Mouse (Mus musculus) lung, postnatal 10 days (tissue): ENCODE results near the gene Sar1a.

Source experiments
- DNase-seq: peaks from one replicate; pipeline ENCODE4 v3.0.0; 2021

The Sar1a gene

DNA sequence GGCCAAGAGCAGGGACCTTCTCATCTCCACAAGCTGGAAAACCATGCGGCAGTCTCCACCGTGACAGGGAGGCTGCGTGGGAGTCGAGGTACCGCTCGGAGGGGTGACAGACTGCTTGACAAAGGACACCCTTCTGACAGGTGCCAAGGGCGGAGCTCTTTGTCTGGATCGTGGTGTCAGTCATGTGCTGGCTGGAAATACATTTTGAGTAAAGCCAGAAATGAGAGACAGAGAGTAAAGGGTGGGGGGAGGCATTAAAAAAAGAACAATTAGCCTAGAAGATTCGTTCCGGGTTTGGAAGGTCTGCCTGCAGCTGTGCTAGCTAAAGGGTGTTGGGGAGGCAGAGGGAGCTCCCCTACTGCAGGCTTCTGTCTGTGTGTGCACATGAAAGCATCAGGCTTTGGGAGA, 56.6 kb downstream of the Sar1a start:
- no peak for DNase-seq

DNA sequence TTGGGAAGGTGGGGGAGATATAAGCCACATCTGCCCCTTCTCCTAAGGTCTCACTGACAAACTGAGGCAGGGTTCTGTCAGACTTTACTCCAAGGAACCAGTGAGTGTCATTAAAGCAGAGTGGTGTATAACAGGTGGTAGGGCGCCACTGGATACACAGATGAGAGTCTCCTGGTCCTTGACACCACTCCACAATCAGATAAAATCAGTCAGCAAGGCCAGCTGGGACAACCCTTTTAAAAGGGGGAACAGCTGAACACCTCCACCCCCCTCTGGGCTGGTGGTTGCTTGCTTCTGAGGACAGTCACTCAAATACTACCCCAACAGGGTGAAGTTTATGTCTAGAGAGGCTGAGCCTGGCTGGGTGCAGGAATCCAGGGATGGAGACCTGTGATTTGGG, 57.4 kb downstream of the Sar1a start:
- no peak for DNase-seq

DNA sequence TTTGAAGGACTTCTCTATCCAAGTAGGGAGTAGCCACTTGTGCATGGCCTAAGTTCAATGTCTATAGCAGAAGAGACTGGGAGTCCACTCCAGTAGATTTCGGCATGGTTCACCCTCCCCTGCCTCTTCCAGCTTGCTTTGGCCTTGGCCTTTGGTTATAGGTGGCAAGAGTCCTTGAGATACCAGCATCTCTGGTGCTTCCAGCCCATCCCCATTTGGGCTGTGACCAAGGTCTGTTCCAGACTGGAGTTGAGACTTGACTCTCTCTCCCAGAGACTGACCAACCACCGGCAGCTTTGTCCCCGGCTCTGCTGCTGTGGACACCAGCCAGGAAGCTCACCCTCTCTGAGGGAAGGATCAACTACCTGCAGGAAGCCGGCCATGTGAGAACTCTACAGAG, 58.0 kb downstream of the Sar1a start:
- no peak for DNase-seq

DNA sequence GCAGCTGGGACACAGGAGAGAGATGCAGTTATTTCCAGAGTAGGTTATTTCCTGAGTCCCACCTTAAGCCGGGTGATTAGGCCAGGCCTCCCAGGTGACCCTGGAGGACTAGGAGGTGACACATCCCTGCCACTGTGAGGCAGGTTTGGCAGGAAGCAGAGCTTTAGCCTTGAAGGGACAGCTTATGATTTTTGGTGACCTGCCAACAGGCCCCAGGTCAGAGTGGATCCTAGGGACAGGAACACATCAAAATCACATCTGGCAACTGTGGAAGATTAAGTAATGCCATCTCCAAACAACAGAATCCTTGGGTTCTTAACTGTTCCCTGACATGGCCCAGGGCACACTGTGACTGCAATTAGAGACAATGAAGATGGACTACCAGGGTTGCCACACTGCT, 61.2 kb downstream of the Sar1a start:
- no peak for DNase-seq

DNA sequence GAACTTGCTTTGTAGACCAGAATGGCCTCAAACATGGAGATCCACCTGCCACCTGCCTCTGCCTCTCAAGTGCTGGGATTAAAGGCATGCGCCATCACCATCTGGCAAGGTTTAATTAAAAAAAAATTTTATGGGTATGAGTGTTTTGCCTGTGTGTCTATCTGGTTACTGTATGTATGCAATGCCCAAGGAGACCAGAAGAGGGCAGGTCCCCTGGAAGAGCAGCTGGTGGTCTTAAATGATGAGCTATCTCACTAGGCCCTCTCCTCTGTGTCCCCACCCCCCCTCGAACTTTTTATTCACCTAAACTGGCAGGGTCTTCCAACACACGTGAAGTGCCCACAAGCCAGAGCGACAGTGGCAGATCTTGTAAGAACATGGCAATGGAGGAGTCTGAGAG, 61.8 kb downstream of the Sar1a start:
- peak; percentile 25 for DNase-seq

DNA sequence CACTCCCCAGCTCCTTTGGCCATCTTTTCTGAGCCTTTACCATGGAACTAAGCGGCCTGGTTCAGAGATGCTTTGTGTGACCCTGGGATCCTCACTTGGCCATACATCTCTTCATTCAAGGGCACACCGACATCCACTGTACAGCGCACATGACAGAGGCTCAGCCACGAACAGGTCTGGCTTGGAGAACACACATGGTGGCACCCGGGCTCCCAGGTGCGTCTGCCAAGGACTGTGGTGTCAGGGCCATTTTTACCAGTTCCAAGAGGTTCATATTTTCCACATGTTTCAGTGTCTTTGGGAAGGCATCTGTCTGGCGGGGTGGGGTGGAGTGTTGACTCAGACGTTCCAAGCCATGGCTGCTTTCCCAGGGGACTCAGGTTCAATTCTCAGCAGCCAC, 62.2 kb downstream of the Sar1a start:
- DNase-seq: no peak
